Mouse (Mus musculus): Measurements from ENCODE around the gene Il34.
"Not testable (repeated sequence)": the region's sequence is repeated elsewhere in the genome, so short reads cannot be mapped to it uniquely, and the experiment has no call there.

Gene Il34

GRCm38 (mm10) chr8:110810481-110811065 lies 4.8 kb upstream of the Il34 start:
- DNase-seq (ENCODE audit: low spot score in 2 of 2): no peak

- DNase-seq (ENCODE audit: low spot score in 2 of 2): no peak
These were observed 4.1 kb upstream of the Il34 start for GRCm38 (mm10) chr8:110809831-110810230.

GRCm38 (mm10) chr8:110808495-110809472 lies 3.1 kb upstream of the Il34 start:
- DNase-seq (ENCODE audit: low spot score in 2 of 2): no peak

- peak; percentile 35 to 37 for DNase-seq (ENCODE audit: low spot score in 2 of 2)
These were observed 422 bp upstream of the Il34 start for GRCm38 (mm10) chr8:110806146-110806545.

GRCm38 (mm10) chr8:110804825-110805514 lies 754 bp downstream of the Il34 start:
- DNase-seq (ENCODE audit: low spot score in 2 of 2): no peak

- DNase-seq (ENCODE audit: low spot score in 2 of 2): peak; percentile 26 to 35
These were observed 1.9 kb downstream of the Il34 start for GRCm38 (mm10) chr8:110803856-110804255.

GRCm38 (mm10) chr8:110802988-110803387 lies 2.7 kb downstream of the Il34 start:
- DNase-seq (ENCODE audit: low spot score in 2 of 2): no peak

- no peak for DNase-seq (ENCODE audit: low spot score in 2 of 2)
These were observed 8.6 kb downstream of the Il34 start for GRCm38 (mm10) chr8:110797086-110797485.

- DNase-seq (ENCODE audit: low spot score in 2 of 2): no peak
These were observed 11.3 kb downstream of the Il34 start for GRCm38 (mm10) chr8:110794363-110794965.

- DNase-seq (ENCODE audit: low spot score in 2 of 2): no peak
These were observed 11.8 kb downstream of the Il34 start for GRCm38 (mm10) chr8:110793936-110794335.

GRCm38 (mm10) chr8:110793511-110793910 lies 12.2 kb downstream of the Il34 start:
- no peak for DNase-seq (ENCODE audit: low spot score in 2 of 2)

- no peak for DNase-seq (ENCODE audit: low spot score in 2 of 2)
These were observed 13.0 kb downstream of the Il34 start for GRCm38 (mm10) chr8:110792574-110793200.

- DNase-seq (ENCODE audit: low spot score in 2 of 2): no peak
These were observed 14.6 kb downstream of the Il34 start for GRCm38 (mm10) chr8:110791164-110791563.

- no peak for DNase-seq (ENCODE audit: low spot score in 2 of 2)
These were observed 15.5 kb downstream of the Il34 start for GRCm38 (mm10) chr8:110790270-110790669.

- no peak for DNase-seq (ENCODE audit: low spot score in 2 of 2)
These were observed 16.2 kb downstream of the Il34 start for GRCm38 (mm10) chr8:110789571-110789970.

GRCm38 (mm10) chr8:110788981-110789380 lies 16.7 kb downstream of the Il34 start:
- no peak for DNase-seq (ENCODE audit: low spot score in 2 of 2)

GRCm38 (mm10) chr8:110787411-110787954 lies 18.2 kb downstream of the Il34 start:
- no peak for DNase-seq (ENCODE audit: low spot score in 2 of 2)

GRCm38 (mm10) chr8:110786934-110787333 lies 18.8 kb downstream of the Il34 start:
- no peak for DNase-seq (ENCODE audit: low spot score in 2 of 2)

GRCm38 (mm10) chr8:110786501-110786900 lies 19.2 kb downstream of the Il34 start:
- not testable (repeated sequence) for DNase-seq (ENCODE audit: low spot score in 2 of 2)

GRCm38 (mm10) chr8:110785366-110785765 lies 20.4 kb downstream of the Il34 start:
- no peak for DNase-seq (ENCODE audit: low spot score in 2 of 2)

Measured in thymus, postnatal 10 days (tissue).